13 mouse cellular contexts compared by ENCODE assay signal in genomic region chr4:12543906-12544305, GRCm38 (mm10).
"Had no signal": no experiment of that assay in that cellular context is flagged by ENCODE, and none has a peak within 500 bp of the region (broad histone marks: within the 10 kb centered on the region; RNA-seq: fewer than 3 reads in every experiment).

No protein-coding gene starts in this region.

- ATAC-seq: liver, embryonic 12.5 days; midbrain, embryonic 13.5 days; midbrain, embryonic 16.5 days had no signal

- DNase-seq: kidney, adult 8-10 months; kidney, postnatal 14 days; kidney, postnatal 4 days; liver; lung, adult 18-20 months; lung, postnatal 10 days; lung, postnatal 36 days; right cerebral cortex, postnatal 25 days; spleen, adult 18-20 months; thymus, postnatal 25 days had no signal
